Mouse (Mus musculus) forebrain, embryonic 16.5 days (tissue): Measurements from ENCODE around the gene Col16a1. TPM values are rescaled to one million over a fixed set of nuclear protein-coding genes. Genes with fewer than 3 reads are reported as not detected.

Source experiments
- ATAC-seq: fragments of 200-750 bp; cut with Nextera tagmentation; 2 replicates; pipeline ENCODE4 v1.8.0; 2017; ENCODE audit warnings: mild to moderate bottlenecking, moderate library complexity
- H3K27ac ChIP-seq: fragments of 300-500 bp; sonication (generic); 2 replicates; pipeline ENCODE4 v1.5.1; 2014; ENCODE audit warnings: low read length, control low read depth
- H3K27me3 ChIP-seq: fragments of 300-500 bp; sonication (generic); replicated peaks from 2 replicates; pipeline ENCODE4 v1.6.1; 2014; ENCODE audit warnings: low read length; ENCODE audit not compliant: control insufficient read depth, insufficient read depth
- H3K36me3 ChIP-seq: fragments of 300-500 bp; sonication (generic); 2 replicates; pipeline ENCODE4 v1.6.1; 2014; ENCODE audit not compliant: control insufficient read depth, insufficient read depth
- H3K4me1 ChIP-seq: fragments of 300-500 bp; sonication (generic); replicated peaks from 2 replicates; pipeline ENCODE4 v1.6.1; 2014; ENCODE audit warnings: low read length; ENCODE audit not compliant: control insufficient read depth, insufficient read depth
- H3K4me2 ChIP-seq: fragments of 300-500 bp; sonication (generic); 2 replicates; pipeline ENCODE4 v1.6.1; 2014; ENCODE audit warnings: mild to moderate bottlenecking, low read length, control low read depth
- H3K4me3 ChIP-seq: fragments of 300-500 bp; sonication (generic); replicated peaks from 2 replicates; pipeline ENCODE4 v1.5.1; 2014; ENCODE audit warnings: mild to moderate bottlenecking, low read length, control low read depth
- H3K9ac ChIP-seq: fragments of 300-500 bp; sonication (generic); replicated peaks from 2 replicates; pipeline ENCODE4 v1.6.1; 2014; ENCODE audit warnings: low read depth, low read length, control low read depth
- H3K9me3 ChIP-seq: fragments of 300-500 bp; sonication (generic); 2 replicates; pipeline ENCODE4 v1.6.1; 2016; ENCODE audit warnings: low read length; ENCODE audit not compliant: control insufficient read depth
- WGBS: fragments of 180-500 bp; shearing (Covaris S2); extraction: QIAGEN DNeasy Blood & Tissue Kit; methylation state at CpG from one replicate; pipeline ENCODE4 v1.1.7; 2014; 5-methylcytosine and 5-hydroxymethylcytosine counted together
- polyA plus RNA-seq: library from polyadenylated mRNA; unstranded; fragments of >200 nt; fragmentation: Nextera tagmentation; extraction: Ambion mirVana; gene quantifications from 2 replicates; pipeline ENCODE4 v1.2.1, GENCODE M21; 2015

Gene Col16a1
- polyA plus RNA-seq, 1 experiment from 2014 or later = 7.4 TPM

DNA sequence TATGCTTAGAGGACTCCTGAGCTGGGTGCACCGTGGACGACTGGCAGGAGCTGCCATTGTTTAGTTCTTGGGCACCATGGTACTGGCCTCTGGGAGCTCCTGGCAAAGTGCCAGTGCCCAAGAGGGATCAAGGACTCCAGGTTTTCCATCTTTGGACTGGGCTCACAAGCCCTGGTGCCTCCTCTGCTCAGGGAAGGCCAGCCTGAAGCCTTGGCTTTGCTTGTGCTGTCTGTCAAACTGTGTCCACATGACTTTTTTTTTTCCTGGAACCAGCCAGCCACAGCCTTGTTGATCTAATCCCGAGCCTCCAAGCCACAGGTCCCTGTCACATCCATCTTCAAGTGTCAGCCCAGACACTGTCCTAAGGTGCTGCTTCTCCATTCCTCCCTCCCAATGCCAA lies 94.1 kb downstream of the Col16a1 start:
- H3K4me1 ChIP-seq = peaks cover 12% of the 10 kb centered on the region
- no peak overlapping the region for H3K4me3 ChIP-seq
- 46% methylated on average over 3 of the region's 3 CpGs for WGBS
- no peak overlapping the region for H3K9ac ChIP-seq
- no peaks in the 10 kb centered on the region for H3K36me3 ChIP-seq
- H3K27me3 ChIP-seq = peaks cover 37% of the 10 kb centered on the region
- no peak for ATAC-seq
- no peak overlapping the region for H3K27ac ChIP-seq
- H3K4me2 ChIP-seq = no peak overlapping the region
- no peaks in the 10 kb centered on the region for H3K9me3 ChIP-seq

- Histone ChIP-seq H3K9me3 (no peaks in the 10 kb centered on the region), H3K4me2 (no peak overlapping the region), H3K36me3 (no peaks in the 10 kb centered on the region), H3K4me1 (no peaks in the 10 kb centered on the region), H3K9ac (no peak overlapping the region), H3K27ac (no peak overlapping the region), H3K27me3 (peaks cover 10% of the 10 kb centered on the region), H3K4me3 (no peak overlapping the region)
- WGBS = 83% methylated on average over 10 of the region's 10 CpGs
- no peak for ATAC-seq
Measured at GRCm38 (mm10) chr4:130148405-130148804, 100.8 kb downstream of the Col16a1 start.

Other genes with a start within 250 kb of the Col16a1 start
- 278 and 316 TPM in 2 replicates for gene Ptp4a2, start 236.6 kb upstream of the Col16a1 start, polyA plus RNA-seq
- gene Spocd1, start 118.6 kb upstream of the Col16a1 start, polyA plus RNA-seq = not detected in 2 replicates
- gene Adgrb2, start 63.0 kb upstream of the Col16a1 start, polyA plus RNA-seq = 9.6 and 12.2 TPM in 2 replicates
- 63.0 and 63.1 TPM in 2 replicates for gene Pef1, start 54.7 kb downstream of the Col16a1 start, polyA plus RNA-seq
- 0.30 and 0.81 TPM in 2 replicates for gene Hcrtr1, start 91.5 kb downstream of the Col16a1 start, polyA plus RNA-seq
- 4.7 TPM in 2 replicates for gene Tinagl1, start 127.3 kb downstream of the Col16a1 start, polyA plus RNA-seq
- gene Gm853, start 174.6 kb downstream of the Col16a1 start, polyA plus RNA-seq = 0.09 and 0.20 TPM in 2 replicates
- gene Serinc2, start 231.4 kb downstream of the Col16a1 start, polyA plus RNA-seq = 80.2 and 80.9 TPM in 2 replicates